Mouse (Mus musculus) kidney, adult 2 months (tissue): ENCODE measurements at regions not wholly inside any gene's neighbourhood (a gene's known extent, or its start where the extent isn't known, plus 50 kb on each side); places are given as distances from the start of the nearest gene placed in this dataset.

Experiments
- DNase-seq: peaks from one replicate; pipeline ENCODE4 v3.0.0; 2021
- H3K27ac ChIP-seq: fragments of 200-500 bp; 2 replicates; pipeline ENCODE4 v1.5.1; 2012; ENCODE audit warnings: low read depth, low read length, control low read depth, inconsistent platforms; ENCODE audit not compliant: insufficient read depth
- H3K27me3 ChIP-seq: fragments of 200-500 bp; replicated peaks from 2 replicates; pipeline ENCODE4 v1.6.1; 2012; ENCODE audit warnings: mild to moderate bottlenecking, moderate library complexity, low read length, inconsistent platforms; ENCODE audit not compliant: control insufficient read depth, insufficient read depth
- H3K36me3 ChIP-seq: fragments of 200-500 bp; 2 replicates; pipeline ENCODE4 v1.6.1; 2012; ENCODE audit warnings: mild to moderate bottlenecking, moderate library complexity, low read length, inconsistent platforms; ENCODE audit not compliant: control insufficient read depth, insufficient read depth
- H3K4me1 ChIP-seq: fragments of 200-500 bp; 2 replicates; pipeline ENCODE4 v1.6.1; 2011; ENCODE audit warnings: low read length; ENCODE audit not compliant: control insufficient read depth, insufficient read depth
- H3K4me3 ChIP-seq: fragments of 200-500 bp; 2 replicates; pipeline ENCODE4 v1.5.1; 2011; ENCODE audit warnings: mild to moderate bottlenecking, low read depth, low read length, control low read depth; ENCODE audit not compliant: insufficient read depth
- CTCF ChIP-seq: fragments of 200-500 bp; conservative IDR thresholded peaks from 2 replicates; pipeline ENCODE4 v1.5.1; 2011; ENCODE audit warnings: low read depth, mild to moderate bottlenecking, control low read depth, low read length, moderate library complexity, mixed read lengths; ENCODE audit not compliant: insufficient read depth, insufficient read length
- POLR2A ChIP-seq: fragments of 200-500 bp; IDR thresholded peaks from one replicate; pipeline ENCODE4 v1.6.1; 2011; ENCODE audit warnings: low read depth, low read length, control low read depth
- WGBS: fragments of 180-500 bp; shearing (Covaris S2); methylation state at CpG from one replicate; pipeline ENCODE4 v1.1.7; 2018; 5-methylcytosine and 5-hydroxymethylcytosine counted together

GRCm38 (mm10) chr1:57528703-57529102 is 121.8 kb upstream of the Tyw5 start:
- 26% methylated on average over 3 of the region's 3 CpGs for WGBS
- no peak overlapping the region for H3K27ac ChIP-seq
- no peaks in the 10 kb centered on the region for H3K27me3 ChIP-seq
- no peaks in the 10 kb centered on the region for H3K36me3 ChIP-seq
- peak; percentile 68 for DNase-seq
- no peaks in the 10 kb centered on the region for H3K4me1 ChIP-seq
- TF ChIP-seq CTCF (no peak), POLR2A (no peak)
- H3K4me3 ChIP-seq, result no peak overlapping the region

DNA sequence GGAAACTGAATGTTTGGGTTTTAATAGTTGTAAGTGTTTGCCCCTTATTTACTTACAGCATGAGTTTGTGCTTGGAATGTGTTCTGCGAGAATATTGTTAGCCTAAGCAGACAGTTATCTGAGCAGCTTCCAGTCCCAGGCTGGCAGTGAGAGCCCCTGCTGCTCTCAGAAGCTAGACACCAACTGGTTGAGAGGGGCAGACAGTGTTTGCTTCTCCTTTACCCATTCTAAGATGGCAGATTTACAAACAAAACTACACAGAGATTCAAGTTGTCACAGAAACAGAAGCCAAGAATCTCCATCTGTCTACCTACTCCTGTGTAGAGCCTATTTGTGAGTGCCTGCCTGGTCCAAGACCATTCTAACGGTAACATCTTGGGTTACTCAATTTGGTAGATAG is 122.4 kb upstream of the Tyw5 start:
- Histone ChIP-seq H3K4me1 (no peaks in the 10 kb centered on the region), H3K27me3 (no peaks in the 10 kb centered on the region), H3K36me3 (no peaks in the 10 kb centered on the region), H3K27ac (peak overlapping the region; percentile 16; the same call in 1 of the 2 replicates), H3K4me3 (no peak overlapping the region)
- no peak for DNase-seq
- TF ChIP-seq CTCF (no peak), POLR2A (no peak)
- 68% methylated on average over 2 of the region's 2 CpGs for WGBS

DNA sequence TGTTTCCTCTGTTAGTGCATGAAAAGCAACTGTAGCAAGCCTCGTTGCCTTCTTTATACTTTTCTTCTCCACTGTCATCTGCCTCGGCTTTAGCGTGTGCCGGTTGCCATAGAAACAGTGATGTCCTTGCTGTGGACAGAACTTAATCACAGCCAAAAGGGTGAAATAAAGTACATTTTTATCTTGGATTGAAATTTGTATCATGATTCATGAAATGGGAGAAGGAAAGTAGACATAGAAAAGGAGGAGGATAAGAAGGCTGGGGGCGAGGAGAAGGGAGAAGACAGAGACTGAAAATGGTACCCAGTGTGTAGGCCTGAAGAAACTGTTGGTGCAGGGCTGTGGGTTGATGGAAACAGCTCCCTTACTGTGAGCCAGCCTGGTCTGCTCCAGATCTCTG is 130.5 kb upstream of the Tyw5 start:
- H3K27me3 ChIP-seq, result no peaks in the 10 kb centered on the region
- no peak for DNase-seq
- 80% methylated on average over 5 of the region's 5 CpGs for WGBS
- TF ChIP-seq CTCF (no peak), POLR2A (no peak)
- no peaks in the 10 kb centered on the region for H3K4me1 ChIP-seq
- no peak overlapping the region for H3K4me3 ChIP-seq
- H3K27ac ChIP-seq, result no peak overlapping the region
- H3K36me3 ChIP-seq, result no peaks in the 10 kb centered on the region

GRCm38 (mm10) chr1:57544684-57545083 is 137.8 kb upstream of the Tyw5 start:
- no peaks in the 10 kb centered on the region for H3K36me3 ChIP-seq
- no peak overlapping the region for H3K4me3 ChIP-seq
- H3K27me3 ChIP-seq, result no peaks in the 10 kb centered on the region
- 77% methylated on average over 3 of the region's 3 CpGs for WGBS
- TF ChIP-seq CTCF, result no peak
- no peak for TF ChIP-seq POLR2A
- no peak overlapping the region for H3K27ac ChIP-seq
- no peak for DNase-seq
- H3K4me1 ChIP-seq, result no peaks in the 10 kb centered on the region

- TF ChIP-seq CTCF (no peak), POLR2A (no peak)
- 35% methylated on average over 14 of the region's 14 CpGs for WGBS
- Histone ChIP-seq H3K27me3 (no peaks in the 10 kb centered on the region), H3K27ac (no peak overlapping the region), H3K36me3 (no peaks in the 10 kb centered on the region), H3K4me1 (no peaks in the 10 kb centered on the region), H3K4me3 (no peak overlapping the region)
- no peak for DNase-seq
Measured at GRCm38 (mm10) chr1:57545792-57546685, 139.1 kb upstream of the Tyw5 start.

DNA sequence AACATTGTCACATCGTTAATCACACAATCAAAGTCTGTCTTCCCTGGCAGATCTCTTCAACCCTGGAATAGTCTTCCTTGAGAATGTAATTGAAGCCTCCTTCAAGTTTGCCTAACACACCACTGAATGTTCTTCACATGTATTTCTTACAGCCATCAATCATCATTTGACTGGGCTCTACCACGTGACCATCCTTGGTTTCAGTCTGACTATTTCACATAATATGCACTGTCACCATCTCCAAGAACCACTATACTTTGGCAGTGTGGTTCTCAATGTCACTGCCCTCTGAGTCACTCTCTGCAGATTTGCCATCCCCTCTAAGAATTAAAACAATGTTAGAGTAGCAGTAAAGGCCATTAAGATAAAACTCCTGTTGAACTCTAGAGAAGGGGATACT is 154.6 kb upstream of the Tyw5 start:
- WGBS, result 78% methylated on average over 2 of the region's 2 CpGs
- Histone ChIP-seq H3K27ac (no peak overlapping the region), H3K27me3 (no peaks in the 10 kb centered on the region), H3K4me1 (no peaks in the 10 kb centered on the region), H3K4me3 (no peak overlapping the region), H3K36me3 (no peaks in the 10 kb centered on the region)
- TF ChIP-seq POLR2A, result no peak
- no peak for TF ChIP-seq CTCF
- DNase-seq, result no peak

GRCm38 (mm10) chr1:57564676-57565075 is 157.8 kb upstream of the Tyw5 start:
- Histone ChIP-seq H3K36me3 (no peaks in the 10 kb centered on the region), H3K27me3 (no peaks in the 10 kb centered on the region; the same call in 1 of the 2 replicates), H3K4me1 (no peaks in the 10 kb centered on the region), H3K4me3 (no peak overlapping the region), H3K27ac (no peak overlapping the region)
- TF ChIP-seq POLR2A, result no peak
- no peak for TF ChIP-seq CTCF
- DNase-seq, result no peak
- WGBS, result 65% methylated on average over 5 of the region's 5 CpGs
